Mouse (Mus musculus) heart, embryonic 14.5 days (tissue): ENCODE data around the gene Maml3. TPM values are rescaled to one million over a fixed set of nuclear protein-coding genes. Genes with fewer than 3 reads are reported as not detected.
A peak's percentile ranks its signal among the peaks of the same experiment; 100 is the strongest.

Source experiments
- ATAC-seq: fragments of 200-750 bp; cut with Nextera tagmentation; 2 replicates; pipeline ENCODE4 v1.8.0; 2017; ENCODE audit warnings: low read depth, moderate TSS enrichment; ENCODE audit not compliant: insufficient number of reproducible peaks, insufficient read depth, low FRiP score
- H3K27ac ChIP-seq, 2 experiments: fragments of 200-500 bp in 1 of 2; fragments of 300-500 bp in 1 of 2; sonication (generic) in 1 of 2; replicated peaks in 1 of 2; 2 replicates each; pipeline ENCODE4 v1.5.1; 2012 to 2014; ENCODE audit warnings: low read depth in 2 of 2, low read length in 2 of 2, control low read depth in 1 of 2, mild to moderate bottlenecking in 1 of 2, mixed read lengths in 1 of 2; ENCODE audit not compliant: control insufficient read depth in 1 of 2, insufficient read depth in 1 of 2
- H3K27me3 ChIP-seq: fragments of 300-500 bp; sonication (generic); 2 replicates; pipeline ENCODE4 v1.6.1; 2014; ENCODE audit warnings: mild to moderate bottlenecking, low read length, control low read depth; ENCODE audit not compliant: control insufficient read depth, insufficient read depth
- H3K36me3 ChIP-seq: fragments of 300-500 bp; sonication (generic); 2 replicates; pipeline ENCODE4 v1.6.1; 2014; ENCODE audit warnings: mild to moderate bottlenecking, control low read depth, low read length, mixed read lengths; ENCODE audit not compliant: control insufficient read depth, insufficient read depth
- H3K4me1 ChIP-seq, 2 experiments: fragments of 200-500 bp in 1 of 2; fragments of 300-500 bp in 1 of 2; sonication (generic) in 1 of 2; 2 replicates each; pipeline ENCODE4 v1.6.1; 2012 to 2014; ENCODE audit warnings: low read length in 2 of 2, control low read depth in 1 of 2, mixed read lengths in 1 of 2; ENCODE audit not compliant: control insufficient read depth in 2 of 2, insufficient read depth in 2 of 2
- H3K4me2 ChIP-seq: fragments of 300-500 bp; sonication (generic); 2 replicates; pipeline ENCODE4 v1.6.1; 2014; ENCODE audit warnings: mild to moderate bottlenecking, low read length
- H3K4me3 ChIP-seq, 2 experiments: fragments of 200-500 bp in 1 of 2; fragments of 300-500 bp in 1 of 2; sonication (generic) in 1 of 2; 2 replicates each; pipeline ENCODE4 v1.5.1; 2012 to 2014; ENCODE audit warnings: low read length in 2 of 2, mild to moderate bottlenecking in 2 of 2, control low read depth in 1 of 2, low read depth in 1 of 2, moderate library complexity in 1 of 2; ENCODE audit not compliant: control insufficient read depth in 1 of 2, insufficient read depth in 1 of 2
- H3K9ac ChIP-seq: fragments of 300-500 bp; sonication (generic); 2 replicates; pipeline ENCODE4 v1.6.1; 2014; ENCODE audit warnings: mild to moderate bottlenecking, low read length
- H3K9me3 ChIP-seq: fragments of 300-500 bp; sonication (generic); 2 replicates; pipeline ENCODE4 v1.6.1; 2016; ENCODE audit warnings: low read length, control low read depth; ENCODE audit not compliant: control insufficient read depth
- WGBS: fragments of 180-500 bp; shearing (Covaris S2); extraction: QIAGEN DNeasy Blood & Tissue Kit; methylation state at CpG from one replicate; pipeline ENCODE4 v1.1.7; 2014; 5-methylcytosine and 5-hydroxymethylcytosine counted together
- polyA plus RNA-seq: library from polyadenylated mRNA; unstranded; fragments of >200 nt; fragmentation: Nextera tagmentation; extraction: Ambion mirVana; gene quantifications from 2 replicates; pipeline ENCODE4 v1.2.1, GENCODE M21; 2014

The Maml3 gene
- polyA plus RNA-seq, 1 experiment from 2014 or later: 2.9 TPM

DNA sequence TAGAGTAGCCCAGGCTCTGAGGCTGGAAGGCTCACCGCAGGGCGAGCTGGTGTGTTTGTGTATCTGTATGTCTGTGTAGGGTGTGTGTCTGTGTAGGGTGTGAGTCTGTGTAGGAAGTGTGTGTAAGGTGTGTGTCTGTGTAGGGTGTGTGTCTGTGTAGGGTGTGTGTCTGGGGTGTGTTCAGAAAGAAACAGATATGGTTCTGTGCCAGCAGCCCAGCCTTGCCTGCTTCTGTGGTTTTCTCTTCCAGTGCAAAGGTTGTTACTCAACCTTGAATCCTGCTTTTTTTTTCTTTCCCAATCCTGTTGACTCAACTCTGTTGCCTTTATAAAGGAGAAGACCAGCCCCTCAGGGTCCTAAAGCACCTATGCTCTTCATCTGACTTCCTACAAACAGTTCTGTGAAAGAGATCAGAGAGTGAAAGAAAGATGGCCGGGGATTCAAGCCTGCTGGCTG is 444.0 kb downstream of the Maml3 start:
- Histone ChIP-seq H3K4me2 (no peak overlapping the region), H3K36me3 (no peaks in the 10 kb centered on the region), H3K9me3 (no peaks in the 10 kb centered on the region), H3K27ac (no peak overlapping the region), H3K9ac (no peak overlapping the region), H3K27me3 (no peaks in the 10 kb centered on the region), H3K4me1 (peaks cover 19 to 26% of the 10 kb centered on the region in 2 experiments), H3K4me3 (no peak overlapping the region)
- ATAC-seq: no peak
- 86% methylated on average over 3 of the region's 3 CpGs for WGBS

- H3K36me3 ChIP-seq: no peaks in the 10 kb centered on the region
- no peaks in the 10 kb centered on the region for H3K27me3 ChIP-seq
- H3K9me3 ChIP-seq: no peaks in the 10 kb centered on the region
- H3K27ac ChIP-seq: no peak within 1 kb of the TSS
- 85% methylated on average over 4 of the region's 4 CpGs for WGBS
- no peak for ATAC-seq
- H3K9ac ChIP-seq: no peak within 1 kb of the TSS
- no peak within 1 kb of the TSS for H3K4me3 ChIP-seq
- H3K4me1 ChIP-seq: peaks cover 19 to 27% of the 10 kb centered on the region in 2 experiments
- no peak within 1 kb of the TSS for H3K4me2 ChIP-seq
Measured at GRCm38 (mm10) chr3:51660060-51660459, 444.8 kb downstream of the Maml3 start, which contains the start of gene Mgst2. TSS of gene Mgst2 (plus strand) at chr3:51660360.

- no peak overlapping the region for H3K4me3 ChIP-seq
- H3K27me3 ChIP-seq: no peaks in the 10 kb centered on the region
- WGBS: 85% methylated on average over 5 of the region's 5 CpGs
- H3K4me2 ChIP-seq: no peak overlapping the region
- H3K27ac ChIP-seq: no peak overlapping the region
- H3K36me3 ChIP-seq: no peaks in the 10 kb centered on the region
- H3K4me1 ChIP-seq: peaks cover 19 to 27% of the 10 kb centered on the region in 2 experiments
- no peak overlapping the region for H3K9ac ChIP-seq
- H3K9me3 ChIP-seq: no peaks in the 10 kb centered on the region
- no peak for ATAC-seq
Measured at GRCm38 (mm10) chr3:51659415-51659814, 445.5 kb downstream of the Maml3 start.

DNA sequence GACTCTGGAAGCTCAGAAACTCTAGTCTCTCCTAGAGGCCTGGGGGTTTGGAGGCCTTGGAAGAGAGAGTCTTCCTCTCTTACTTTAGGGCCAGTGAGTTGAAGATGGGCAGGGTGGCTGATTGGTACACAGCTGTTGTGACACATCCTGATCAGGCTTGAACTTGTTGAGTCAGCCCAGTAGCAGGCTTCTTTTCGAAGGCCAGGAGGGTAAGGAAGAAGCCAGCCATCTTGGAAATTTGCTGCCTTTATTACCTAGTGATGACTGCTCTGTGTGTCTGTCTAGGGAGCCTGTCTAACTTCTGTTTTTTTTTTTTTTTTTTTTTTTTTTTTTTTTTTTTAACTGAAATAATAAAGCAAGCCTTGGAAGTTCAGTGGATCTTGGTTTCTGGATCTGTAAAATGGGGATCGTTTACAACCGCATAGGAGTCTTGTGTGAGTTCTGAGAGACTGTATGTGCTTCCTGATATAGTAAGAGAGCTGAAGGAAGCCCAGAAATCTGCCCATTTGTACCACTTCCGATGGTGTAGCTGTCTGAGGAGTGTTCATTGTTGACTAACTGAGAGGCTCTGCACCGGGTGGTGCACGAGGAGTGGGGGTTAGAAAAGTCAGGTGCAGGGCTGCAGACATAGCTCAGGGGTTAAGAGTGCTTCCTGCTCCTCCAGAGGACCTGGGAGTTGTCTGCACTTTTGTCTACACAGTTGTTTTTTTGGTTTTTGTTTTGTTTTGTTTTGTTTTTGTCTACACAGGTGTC is 450.4 kb downstream of the Maml3 start:
- WGBS: 78% methylated on average over 6 of the region's 6 CpGs
- no peak overlapping the region for H3K9ac ChIP-seq
- H3K4me2 ChIP-seq: no peak overlapping the region
- no peaks in the 10 kb centered on the region for H3K9me3 ChIP-seq
- no peak overlapping the region for H3K4me3 ChIP-seq
- no peaks in the 10 kb centered on the region for H3K36me3 ChIP-seq
- peaks cover 15 to 21% of the 10 kb centered on the region in 2 experiments for H3K4me1 ChIP-seq
- H3K27me3 ChIP-seq: no peaks in the 10 kb centered on the region
- no peak overlapping the region for H3K27ac ChIP-seq
- no peak for ATAC-seq

DNA sequence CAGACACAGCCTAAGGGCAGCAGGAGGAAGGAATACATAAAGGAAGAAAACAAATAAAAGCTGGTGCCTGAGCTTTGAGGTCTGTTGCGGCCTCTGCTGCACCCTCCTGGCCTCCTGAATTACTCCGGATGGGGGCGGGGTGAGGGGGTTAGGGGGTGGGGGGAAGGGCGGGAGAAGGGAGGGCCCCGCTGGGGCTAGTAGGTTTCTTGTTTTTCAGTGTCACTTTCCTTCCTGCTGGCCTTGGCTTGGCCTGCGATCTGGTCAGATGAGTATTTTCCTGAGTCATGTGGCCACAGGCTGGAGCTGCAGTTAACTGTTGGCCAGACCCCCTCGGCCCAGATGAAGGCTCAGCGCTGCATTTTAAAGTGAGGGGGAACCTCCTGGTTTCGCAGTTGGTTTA is 452.2 kb downstream of the Maml3 start:
- H3K4me1 ChIP-seq: peaks cover 21 to 26% of the 10 kb centered on the region in 2 experiments
- peak overlapping the region in 1 of 2 experiments; percentile 12; a peak in 1 of 4 replicates for H3K4me3 ChIP-seq
- peak overlapping the region in 1 of 2 experiments; percentile 35; a peak in 2 of 4 replicates for H3K27ac ChIP-seq
- WGBS: 4% methylated on average over 7 of the region's 9 CpGs
- H3K4me2 ChIP-seq: peak overlapping the region; percentile 58
- H3K36me3 ChIP-seq: no peaks in the 10 kb centered on the region
- H3K27me3 ChIP-seq: no peaks in the 10 kb centered on the region
- peak overlapping the region; percentile 22 for H3K9ac ChIP-seq
- ATAC-seq: 0 out of 2 replicates have a peak, but pooled peaks have one; percentile 25
- H3K9me3 ChIP-seq: no peaks in the 10 kb centered on the region

- peak overlapping the region in 1 of 2 experiments; percentile 35; a peak in 2 of 4 replicates for H3K27ac ChIP-seq
- peak overlapping the region; percentile 22 for H3K9ac ChIP-seq
- H3K27me3 ChIP-seq: no peaks in the 10 kb centered on the region
- no peaks in the 10 kb centered on the region for H3K9me3 ChIP-seq
- H3K4me2 ChIP-seq: peak overlapping the region; percentile 58
- H3K4me1 ChIP-seq: peaks cover 21 to 28% of the 10 kb centered on the region in 2 experiments
- peak; percentile 51; the same call in 1 of the 2 replicates for ATAC-seq
- no peaks in the 10 kb centered on the region for H3K36me3 ChIP-seq
- H3K4me3 ChIP-seq: peak overlapping the region in 1 of 2 experiments; percentile 12; a peak in 1 of 4 replicates
- WGBS: 5% methylated on average over 9 of the region's 9 CpGs
Measured at GRCm38 (mm10) chr3:51652292-51652691, 452.6 kb downstream of the Maml3 start.

GRCm38 (mm10) chr3:51651149-51651548 is 453.7 kb downstream of the Maml3 start:
- H3K9me3 ChIP-seq: no peaks in the 10 kb centered on the region

More at GRCm38 (mm10) chr3:51651149-51651548, 453.7 kb downstream of the Maml3 start:
- H3K27me3 ChIP-seq: no peaks in the 10 kb centered on the region
- no peak overlapping the region for H3K9ac ChIP-seq
- H3K4me2 ChIP-seq: no peak overlapping the region
- 71% methylated on average over 2 of the region's 2 CpGs for WGBS
- H3K4me1 ChIP-seq: peaks cover 28 to 35% of the 10 kb centered on the region in 2 experiments
- no peak overlapping the region for H3K4me3 ChIP-seq
- H3K36me3 ChIP-seq: no peaks in the 10 kb centered on the region
- no peak overlapping the region for H3K27ac ChIP-seq
- no peak for ATAC-seq
